Mouse (Mus musculus): ENCODE measurements at regions not wholly inside any gene's neighbourhood (a gene's known extent, or its start where the extent isn't known, plus 50 kb on each side); places are given as distances from the start of the nearest gene placed in this dataset.

GRCm38 (mm10) chr9:9412460-9413181 lies 173.7 kb upstream of the Arhgap42 start:
- no peak for TF ChIP-seq ZC3H11A (IDR thresholded peaks at IDR 0.05; ENCODE audit: borderline replicate concordance, low read depth, low read length)
- no peak for TF ChIP-seq ZNF384 (IDR thresholded peaks at IDR 0.05; ENCODE audit: low read depth, low read length)
- no peak for TF ChIP-seq MAFK (IDR thresholded peaks at IDR 0.05; ENCODE audit: insufficient read depth, low read depth, low read length)
- TF ChIP-seq CHD2 (IDR thresholded peaks at IDR 0.05; ENCODE audit: low read depth, low read length), result no peak
